Mouse (Mus musculus): Measurements from ENCODE around the gene Cdh8. TPM values are rescaled to one million over a fixed set of nuclear protein-coding genes. Genes with fewer than 3 reads are reported as not detected.
"Not testable (repeated sequence)": the region's sequence is repeated elsewhere in the genome, so short reads cannot be mapped to it uniquely, and the experiment has no call there.

The Cdh8 gene
- polyA plus RNA-seq, 1 experiment, result 0.06 TPM

GRCm38 (mm10) chr8:99184186-99184585, 232.1 kb downstream of the Cdh8 start:
- H3K4me3 ChIP-seq (ENCODE audit: insufficient read depth, low read depth, low read length), result no peak overlapping the region
- TF ChIP-seq POLR2A (IDR thresholded peaks at IDR 0.05; ENCODE audit: low read depth, low read length), result no peak
- TF ChIP-seq CTCF (conservative IDR thresholded peaks at IDR 0.05; ENCODE audit: insufficient read depth, insufficient read length, low read depth, low read length), result no peak
- no peaks in the 10 kb centered on the region for H3K27me3 ChIP-seq (replicated peaks; ENCODE audit: control insufficient read depth, insufficient read depth, low read length)
- H3K36me3 ChIP-seq (ENCODE audit: control insufficient read depth, insufficient read depth, low read length), result no peaks in the 10 kb centered on the region
- no peak for DNase-seq
- no peak overlapping the region for H3K27ac ChIP-seq (ENCODE audit: insufficient read depth, low read depth, low read length)
- no peaks in the 10 kb centered on the region for H3K4me1 ChIP-seq (ENCODE audit: control insufficient read depth, insufficient read depth, low read length)

GRCm38 (mm10) chr8:99166966-99167365, 249.3 kb downstream of the Cdh8 start:
- TF ChIP-seq CTCF (conservative IDR thresholded peaks at IDR 0.05; ENCODE audit: insufficient read depth, insufficient read length, low read depth, low read length) (no peak), POLR2A (IDR thresholded peaks at IDR 0.05; ENCODE audit: low read depth, low read length) (no peak)
- Histone ChIP-seq H3K4me1 (ENCODE audit: control insufficient read depth, insufficient read depth, low read length) (no peaks in the 10 kb centered on the region), H3K36me3 (ENCODE audit: control insufficient read depth, insufficient read depth, low read length) (no peaks in the 10 kb centered on the region), H3K27me3 (replicated peaks; ENCODE audit: control insufficient read depth, insufficient read depth, low read length) (no peaks in the 10 kb centered on the region), H3K4me3 (ENCODE audit: insufficient read depth, low read depth, low read length) (no peak overlapping the region), H3K27ac (ENCODE audit: insufficient read depth, low read depth, low read length) (no peak overlapping the region)
- WGBS, result 70% methylated on average over 3 of the region's 3 CpGs
- DNase-seq, result no peak

- Histone ChIP-seq H3K4me3 (ENCODE audit: insufficient read depth, low read depth, low read length) (no peak overlapping the region), H3K36me3 (ENCODE audit: control insufficient read depth, insufficient read depth, low read length) (no peaks in the 10 kb centered on the region), H3K4me1 (ENCODE audit: control insufficient read depth, insufficient read depth, low read length) (no peaks in the 10 kb centered on the region), H3K27me3 (replicated peaks; ENCODE audit: control insufficient read depth, insufficient read depth, low read length) (no peaks in the 10 kb centered on the region), H3K27ac (ENCODE audit: insufficient read depth, low read depth, low read length) (no peak overlapping the region)
- 73% methylated on average over 4 of the region's 4 CpGs for whole genome bisulfite sequencing
- no peak for DNase-seq
- no peak for TF ChIP-seq CTCF (conservative IDR thresholded peaks at IDR 0.05; ENCODE audit: insufficient read depth, insufficient read length, low read depth, low read length)
- no peak for TF ChIP-seq POLR2A (IDR thresholded peaks at IDR 0.05; ENCODE audit: low read depth, low read length)
Measured at GRCm38 (mm10) chr8:99161633-99162032, 254.6 kb downstream of the Cdh8 start.

GRCm38 (mm10) chr8:99145436-99145835, 270.8 kb downstream of the Cdh8 start:
- Histone ChIP-seq H3K27me3 (replicated peaks; ENCODE audit: control insufficient read depth, insufficient read depth, low read length) (no peaks in the 10 kb centered on the region), H3K4me3 (ENCODE audit: insufficient read depth, low read depth, low read length) (no peak overlapping the region), H3K27ac (ENCODE audit: insufficient read depth, low read depth, low read length) (no peak overlapping the region), H3K36me3 (ENCODE audit: control insufficient read depth, insufficient read depth, low read length) (no peaks in the 10 kb centered on the region), H3K4me1 (ENCODE audit: control insufficient read depth, insufficient read depth, low read length) (no peaks in the 10 kb centered on the region)
- WGBS, result 86% methylated on average over 6 of the region's 6 CpGs
- TF ChIP-seq POLR2A (IDR thresholded peaks at IDR 0.05; ENCODE audit: low read depth, low read length), result no peak
- TF ChIP-seq CTCF (conservative IDR thresholded peaks at IDR 0.05; ENCODE audit: insufficient read depth, insufficient read length, low read depth, low read length), result no peak
- no peak for DNase-seq

GRCm38 (mm10) chr8:99144761-99145160, 271.5 kb downstream of the Cdh8 start:
- H3K4me1 ChIP-seq (ENCODE audit: control insufficient read depth, insufficient read depth, low read length); DNase-seq; H3K36me3 ChIP-seq (ENCODE audit: control insufficient read depth, insufficient read depth, low read length); H3K4me3 ChIP-seq (ENCODE audit: insufficient read depth, low read depth, low read length); H3K27ac ChIP-seq (ENCODE audit: insufficient read depth, low read depth, low read length); H3K27me3 ChIP-seq (replicated peaks; ENCODE audit: control insufficient read depth, insufficient read depth, low read length): not testable (repeated sequence)
- WGBS, result 60% methylated on average over 1 of the region's 1 CpGs

GRCm38 (mm10) chr8:99098453-99098852, 317.8 kb downstream of the Cdh8 start:
- no peaks in the 10 kb centered on the region for H3K36me3 ChIP-seq (ENCODE audit: control insufficient read depth, insufficient read depth, low read length)
- no peaks in the 10 kb centered on the region for H3K4me1 ChIP-seq (ENCODE audit: control insufficient read depth, insufficient read depth, low read length)
- WGBS, result 53% methylated on average over 2 of the region's 2 CpGs
- H3K4me3 ChIP-seq (ENCODE audit: insufficient read depth, low read depth, low read length), result no peak overlapping the region
- H3K27me3 ChIP-seq (replicated peaks; ENCODE audit: control insufficient read depth, insufficient read depth, low read length), result no peaks in the 10 kb centered on the region
- DNase-seq, result no peak
- no peak overlapping the region for H3K27ac ChIP-seq (ENCODE audit: insufficient read depth, low read depth, low read length)
- TF ChIP-seq POLR2A (IDR thresholded peaks at IDR 0.05; ENCODE audit: low read depth, low read length), result no peak

- H3K4me3 ChIP-seq (ENCODE audit: insufficient read depth, low read depth, low read length), result no peak overlapping the region
- no peak overlapping the region for H3K27ac ChIP-seq (ENCODE audit: insufficient read depth, low read depth, low read length)
- no peaks in the 10 kb centered on the region for H3K4me1 ChIP-seq (ENCODE audit: control insufficient read depth, insufficient read depth, low read length)
- DNase-seq, result no peak
- no peaks in the 10 kb centered on the region for H3K27me3 ChIP-seq (replicated peaks; ENCODE audit: control insufficient read depth, insufficient read depth, low read length)
- H3K36me3 ChIP-seq (ENCODE audit: control insufficient read depth, insufficient read depth, low read length), result no peaks in the 10 kb centered on the region
- TF ChIP-seq POLR2A (IDR thresholded peaks at IDR 0.05; ENCODE audit: low read depth, low read length) (no peak), CTCF (conservative IDR thresholded peaks at IDR 0.05; ENCODE audit: insufficient read depth, insufficient read length, low read depth, low read length) (no peak)
Measured at GRCm38 (mm10) chr8:99051344-99051743, 364.9 kb downstream of the Cdh8 start.

- no peak overlapping the region for H3K27ac ChIP-seq (ENCODE audit: insufficient read depth, low read depth, low read length)
- no peaks in the 10 kb centered on the region for H3K4me1 ChIP-seq (ENCODE audit: control insufficient read depth, insufficient read depth, low read length)
- no peak for DNase-seq
- H3K36me3 ChIP-seq (ENCODE audit: control insufficient read depth, insufficient read depth, low read length), result no peaks in the 10 kb centered on the region
- WGBS, result 79% methylated on average over 8 of the region's 8 CpGs
- H3K4me3 ChIP-seq (ENCODE audit: insufficient read depth, low read depth, low read length), result no peak overlapping the region
- TF ChIP-seq POLR2A (IDR thresholded peaks at IDR 0.05; ENCODE audit: low read depth, low read length) (no peak), CTCF (conservative IDR thresholded peaks at IDR 0.05; ENCODE audit: insufficient read depth, insufficient read length, low read depth, low read length) (no peak)
- H3K27me3 ChIP-seq (replicated peaks; ENCODE audit: control insufficient read depth, insufficient read depth, low read length), result no peaks in the 10 kb centered on the region
Measured at GRCm38 (mm10) chr8:99048664-99049363, 367.5 kb downstream of the Cdh8 start.

Measured in kidney, adult 2 months (tissue).